Mouse (Mus musculus) liver, embryonic 14.5 days (tissue): ENCODE measurements around the gene Hivep3. TPM values are rescaled to one million over a fixed set of nuclear protein-coding genes. Genes with fewer than 3 reads are reported as not detected.

Experiments used
- ATAC-seq: fragments of 200-750 bp; cut with Nextera tagmentation; 2 replicates; pipeline ENCODE4 v1.8.0; 2017; ENCODE audit warnings: moderate number of reproducible peaks, mild to moderate bottlenecking, moderate library complexity; ENCODE audit not compliant: insufficient read depth
- DNase-seq, 3 experiments: peaks; one replicate each; pipeline ENCODE4 v3.0.0-alpha.2; 2012 to 2013; ENCODE audit warnings: low read depth in 3 of 3, low spot score in 3 of 3
- H3K27ac ChIP-seq: fragments of 300-500 bp; sonication (generic); 2 replicates; pipeline ENCODE4 v1.5.1; 2014; ENCODE audit warnings: moderate library complexity, mild to moderate bottlenecking, control low read depth, inconsistent platforms
- H3K27me3 ChIP-seq: fragments of 300-500 bp; sonication (generic); 2 replicates; pipeline ENCODE4 v1.6.1; 2014; ENCODE audit warnings: mild to moderate bottlenecking, low read length, moderate library complexity; ENCODE audit not compliant: control insufficient read depth, insufficient read depth
- H3K36me3 ChIP-seq: fragments of 300-500 bp; sonication (generic); replicated peaks from 2 replicates; pipeline ENCODE4 v1.6.1; 2014; ENCODE audit warnings: low read depth; ENCODE audit not compliant: control insufficient read depth, insufficient read depth
- H3K4me1 ChIP-seq, 2 experiments: fragments of 200-500 bp in 1 of 2; fragments of 300-500 bp in 1 of 2; sonication (generic) in 1 of 2; replicated peaks; 2 replicates each; pipeline ENCODE4 v1.6.1; 2012 to 2014; ENCODE audit warnings: antibody characterized with exemption in 1 of 2, inconsistent platforms in 1 of 2, low read length in 1 of 2; ENCODE audit not compliant: control insufficient read depth in 2 of 2, insufficient read depth in 2 of 2
- H3K4me2 ChIP-seq: fragments of 300-500 bp; sonication (generic); 2 replicates; pipeline ENCODE4 v1.6.1; 2014; ENCODE audit warnings: low read depth, mild to moderate bottlenecking, control low read depth, moderate library complexity
- H3K4me3 ChIP-seq, 2 experiments: fragments of 200-500 bp in 1 of 2; fragments of 300-500 bp in 1 of 2; sonication (generic) in 1 of 2; 2 replicates each; pipeline ENCODE4 v1.5.1; 2012 to 2014; ENCODE audit warnings: low read depth in 2 of 2, low read length in 2 of 2, mild to moderate bottlenecking in 2 of 2, control low read depth in 1 of 2, inconsistent platforms in 1 of 2, moderate library complexity in 1 of 2; ENCODE audit not compliant: insufficient read depth in 1 of 2
- H3K9ac ChIP-seq: fragments of 300-500 bp; sonication (generic); replicated peaks from 2 replicates; pipeline ENCODE4 v1.6.1; 2014; ENCODE audit warnings: mild to moderate bottlenecking, control low read depth, moderate library complexity
- H3K9me3 ChIP-seq: fragments of 300-500 bp; sonication (generic); 2 replicates; pipeline ENCODE4 v1.6.1; 2016; ENCODE audit warnings: low read length, mixed read lengths; ENCODE audit not compliant: control insufficient read depth
- CTCF ChIP-seq: IDR thresholded peaks from 2 replicates; pipeline ENCODE4 v1.5.1; 2016; ENCODE audit warnings: antibody characterized with exemption, low read depth, control low read depth
- EP300 ChIP-seq: IDR thresholded peaks from 2 replicates; pipeline ENCODE4 v1.6.1; 2016; ENCODE audit warnings: antibody characterized with exemption, low read depth
- WGBS: fragments of 180-500 bp; shearing (Covaris S2); extraction: QIAGEN DNeasy Blood & Tissue Kit; methylation state at CpG from one replicate; pipeline ENCODE4 v1.1.7; 2014; ENCODE audit not compliant: insufficient replicate concordance; 5-methylcytosine and 5-hydroxymethylcytosine counted together
- polyA plus RNA-seq, 2 experiments: library from polyadenylated mRNA; depleted of rRNA in 1 of 2; stranded (reverse) in 1 of 2; unstranded in 1 of 2; fragments of >200 nt; fragmentation: Nextera tagmentation in 1 of 2; extraction: Ambion mirVana in 1 of 2; gene quantifications; 2 replicates each; pipeline versions ENCODE4 v1.2.1 to v1.2.3; 2012 to 2014

Gene Hivep3
- polyA plus RNA-seq, 2 experiments, result 1.9 to 2.7 TPM

- DNase-seq (no peak), ATAC-seq (no peak)
- H3K4me1 ChIP-seq, result no peaks in the 10 kb centered on the region
- no peaks in the 10 kb centered on the region for H3K9me3 ChIP-seq
- TF ChIP-seq EP300, result no peak
- TF ChIP-seq CTCF, result no peak
- no peak overlapping the region for H3K9ac ChIP-seq
- no peak overlapping the region for H3K27ac ChIP-seq
- no peaks in the 10 kb centered on the region for H3K36me3 ChIP-seq
- no peak overlapping the region for H3K4me3 ChIP-seq
- no peak overlapping the region for H3K4me2 ChIP-seq
- H3K27me3 ChIP-seq, result no peaks in the 10 kb centered on the region
Observed at GRCm38 (mm10) chr4:119925052-119925451, 191.5 kb downstream of the Hivep3 start.

- Histone ChIP-seq H3K9ac (no peak overlapping the region), H3K9me3 (no peaks in the 10 kb centered on the region), H3K4me2 (no peak overlapping the region), H3K4me3 (no peak overlapping the region), H3K27ac (no peak overlapping the region), H3K36me3 (no peaks in the 10 kb centered on the region), H3K4me1 (no peaks in the 10 kb centered on the region), H3K27me3 (no peaks in the 10 kb centered on the region)
- DNase-seq, result no peak
- ATAC-seq, result no peak
- TF ChIP-seq EP300 (no peak), CTCF (no peak)
- 65% methylated on average over 8 of the region's 8 CpGs for WGBS
Observed at GRCm38 (mm10) chr4:119931923-119932322, 198.3 kb downstream of the Hivep3 start.

- Histone ChIP-seq H3K9me3 (no peaks in the 10 kb centered on the region), H3K9ac (no peak overlapping the region), H3K4me1 (no peaks in the 10 kb centered on the region), H3K4me3 (no peak overlapping the region), H3K4me2 (no peak overlapping the region), H3K27me3 (no peaks in the 10 kb centered on the region), H3K36me3 (no peaks in the 10 kb centered on the region), H3K27ac (no peak overlapping the region)
- ATAC-seq (no peak), DNase-seq (no peak)
- TF ChIP-seq CTCF (no peak), EP300 (no peak)
- 58% methylated on average over 13 of the region's 13 CpGs for WGBS
Observed at GRCm38 (mm10) chr4:119932549-119933257, 199.1 kb downstream of the Hivep3 start.

- no peak for TF ChIP-seq EP300
- no peak for TF ChIP-seq CTCF
Observed at GRCm38 (mm10) chr4:119934901-119935300, 201.3 kb downstream of the Hivep3 start.

GRCm38 (mm10) chr4:119937876-119938275 is 204.3 kb downstream of the Hivep3 start:
- no peak overlapping the region for H3K27ac ChIP-seq
- WGBS, result 65% methylated on average over 7 of the region's 7 CpGs
- H3K4me3 ChIP-seq, result no peak overlapping the region
- no peaks in the 10 kb centered on the region for H3K27me3 ChIP-seq
- TF ChIP-seq CTCF, result no peak
- TF ChIP-seq EP300, result no peak
- H3K4me1 ChIP-seq, result no peaks in the 10 kb centered on the region
- no peaks in the 10 kb centered on the region for H3K36me3 ChIP-seq
- no peak overlapping the region for H3K4me2 ChIP-seq
- DNase-seq (no peak), ATAC-seq (no peak)
- no peak overlapping the region for H3K9ac ChIP-seq
- H3K9me3 ChIP-seq, result no peaks in the 10 kb centered on the region

More at GRCm38 (mm10) chr4:119934901-119935300, 201.3 kb downstream of the Hivep3 start:
- no peak overlapping the region for H3K4me3 ChIP-seq
- no peaks in the 10 kb centered on the region for H3K9me3 ChIP-seq
- ATAC-seq (no peak), DNase-seq (no peak)
- no peak overlapping the region for H3K27ac ChIP-seq
- no peak overlapping the region for H3K9ac ChIP-seq
- H3K36me3 ChIP-seq, result no peaks in the 10 kb centered on the region
- 55% methylated on average over 4 of the region's 4 CpGs for WGBS
- no peaks in the 10 kb centered on the region for H3K4me1 ChIP-seq
- no peak overlapping the region for H3K4me2 ChIP-seq
- no peaks in the 10 kb centered on the region for H3K27me3 ChIP-seq
